Mouse (Mus musculus) G1E-ER4 (cell line): ENCODE results near the gene Adamtsl2. TPM values are rescaled to one million over a fixed set of nuclear protein-coding genes. Genes with fewer than 3 reads are reported as not detected.

ENCODE experiments used
- GATA1 ChIP-seq: IDR thresholded peaks from one replicate; pipeline ENCODE4 v1.8.0; 2012; ENCODE audit warnings: low read length, inconsistent platforms
- polyA plus RNA-seq: library from polyadenylated mRNA; stranded (reverse); fragments of >175 nt; gene quantifications from 2 replicates; pipeline ENCODE4 v1.2.3, GENCODE M21; 2012

Gene Adamtsl2
- polyA plus RNA-seq, 1 experiment = not detected

DNA sequence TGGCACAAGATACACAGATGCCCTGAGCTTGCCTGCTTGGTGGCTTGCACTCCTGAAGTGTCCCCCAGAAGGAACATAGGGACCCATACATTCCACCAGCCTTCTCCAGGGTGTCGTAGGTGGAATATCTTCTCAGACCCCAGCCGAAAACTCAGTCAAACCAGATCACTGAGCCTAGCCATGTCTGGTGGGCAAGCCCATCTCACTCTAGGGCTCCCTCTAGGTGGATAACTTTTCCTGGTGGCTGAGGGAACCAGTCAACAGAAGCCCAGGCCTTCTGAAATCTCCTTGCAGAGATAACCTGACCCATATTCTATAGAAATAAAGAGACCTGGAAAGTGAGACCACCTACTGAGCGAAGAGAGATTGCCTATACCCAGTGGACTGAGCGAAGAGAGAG is 43.9 kb downstream of the Adamtsl2 start:
- TF ChIP-seq GATA1 = no peak

GRCm38 (mm10) chr2:27125979-27126378 is 46.8 kb downstream of the Adamtsl2 start:
- no peak for TF ChIP-seq GATA1

GRCm38 (mm10) chr2:27126496-27126895 is 47.3 kb downstream of the Adamtsl2 start:
- no peak for TF ChIP-seq GATA1

GRCm38 (mm10) chr2:27128990-27129389 is 49.8 kb downstream of the Adamtsl2 start:
- TF ChIP-seq GATA1 = no peak

DNA sequence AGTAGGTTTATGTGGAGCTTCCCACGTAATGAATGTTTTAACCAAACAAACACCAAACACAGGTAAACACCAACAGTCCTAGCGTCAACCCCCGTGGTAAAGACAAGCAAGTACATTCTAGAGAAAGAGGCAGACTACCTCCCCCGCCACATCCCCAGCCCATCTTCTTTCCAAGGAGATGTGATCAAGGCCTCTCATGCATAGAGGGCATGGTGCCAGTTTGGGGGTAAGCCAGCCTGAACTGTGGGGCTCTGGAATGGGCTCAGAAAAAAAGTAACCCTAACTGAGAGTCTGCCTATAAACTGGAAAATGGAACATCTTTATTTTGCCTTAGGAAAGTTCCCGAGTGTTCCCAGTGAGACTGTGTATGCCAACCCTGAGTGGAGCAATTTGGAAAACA is 56.8 kb downstream of the Adamtsl2 start:
- TF ChIP-seq GATA1 = no peak

DNA sequence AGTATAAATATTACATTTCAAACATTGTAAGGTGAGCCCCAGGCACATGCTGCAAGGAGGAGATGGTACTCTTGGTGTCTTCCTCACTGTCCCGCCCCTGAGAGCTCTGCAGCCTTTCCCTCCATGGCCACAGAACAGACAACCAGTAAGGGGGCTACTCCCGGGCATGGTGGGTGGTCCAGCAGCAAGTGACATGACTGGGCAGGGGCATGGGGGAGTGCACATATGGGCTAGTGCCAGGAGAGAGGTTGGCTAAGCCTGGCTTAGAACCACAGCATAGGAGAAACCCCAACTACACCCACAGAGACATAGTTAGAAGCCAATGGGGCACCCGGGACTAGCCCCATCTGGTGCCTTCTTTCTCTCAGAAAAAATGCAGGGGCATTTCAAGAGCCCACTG is 57.2 kb downstream of the Adamtsl2 start:
- no peak for TF ChIP-seq GATA1

DNA sequence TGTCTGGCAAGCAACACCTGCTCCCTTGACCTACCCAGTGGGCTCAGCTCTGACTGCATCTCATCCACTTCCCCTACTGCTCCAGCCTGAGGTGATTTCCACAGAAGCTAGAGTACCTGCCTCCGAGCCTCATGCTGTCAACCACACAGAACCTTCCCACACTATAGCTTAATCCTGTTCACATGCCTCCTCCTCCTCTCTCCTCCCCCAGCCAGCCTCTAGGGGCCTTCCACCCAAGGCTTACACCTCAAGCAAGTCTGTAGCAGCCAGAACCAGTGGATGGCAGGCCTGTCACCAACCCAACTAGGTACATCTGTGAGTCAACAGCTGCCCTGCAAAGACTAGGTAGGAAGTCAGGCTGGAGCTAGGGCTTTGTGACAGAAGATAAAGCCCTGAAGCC is 57.6 kb downstream of the Adamtsl2 start:
- TF ChIP-seq GATA1 = no peak

- TF ChIP-seq GATA1 = no peak
These were observed 59.2 kb downstream of the Adamtsl2 start for GRCm38 (mm10) chr2:27138356-27138755.

GRCm38 (mm10) chr2:27141950-27142693 is 62.9 kb downstream of the Adamtsl2 start, which contains the start of gene Fam163b:
Fam163b (minus strand) TSS chr2:27142491.
- TF ChIP-seq GATA1 = no peak

- no peak for TF ChIP-seq GATA1
These were observed 65.8 kb downstream of the Adamtsl2 start for GRCm38 (mm10) chr2:27144957-27145356.

DNA sequence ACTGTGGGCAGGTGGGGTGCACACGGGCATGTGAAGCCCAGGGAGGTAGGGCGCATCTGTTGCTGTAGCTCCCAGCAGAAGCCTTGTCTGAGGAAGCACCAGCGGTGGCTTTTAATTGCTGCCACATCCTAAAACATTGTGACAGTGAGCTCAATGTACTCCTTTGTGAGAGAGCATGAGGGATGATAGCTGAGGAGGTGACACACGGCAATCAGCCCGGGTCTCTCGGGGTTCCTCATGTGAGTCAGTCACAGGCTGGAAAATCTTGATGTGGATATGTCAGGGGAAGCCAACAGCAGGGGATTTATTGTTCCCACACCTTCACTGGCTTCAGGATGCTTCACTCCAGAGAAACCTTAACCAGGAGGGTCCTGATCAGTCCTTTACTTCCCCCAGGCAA is 67.7 kb downstream of the Adamtsl2 start:
- no peak for TF ChIP-seq GATA1

DNA sequence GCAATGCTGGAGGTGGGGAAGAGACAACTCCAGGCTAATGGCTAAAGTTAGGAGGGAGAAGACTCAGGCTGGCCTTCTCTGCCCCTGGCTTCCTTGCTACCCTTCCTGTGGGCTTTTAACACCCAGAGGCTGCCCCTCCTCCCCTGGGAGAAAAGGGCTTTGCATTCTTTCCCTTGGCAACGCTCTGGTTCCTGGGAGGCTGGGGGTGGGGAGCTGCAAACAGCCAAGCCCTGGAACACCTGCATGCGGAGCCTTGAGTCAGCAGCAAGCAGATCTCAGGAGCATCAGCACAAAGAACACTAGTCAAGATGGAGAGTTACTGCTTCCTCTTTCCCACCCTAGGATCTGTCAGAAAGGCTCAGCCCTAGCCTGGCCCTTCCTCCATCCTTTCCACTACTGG is 70.3 kb downstream of the Adamtsl2 start:
- no peak for TF ChIP-seq GATA1

DNA sequence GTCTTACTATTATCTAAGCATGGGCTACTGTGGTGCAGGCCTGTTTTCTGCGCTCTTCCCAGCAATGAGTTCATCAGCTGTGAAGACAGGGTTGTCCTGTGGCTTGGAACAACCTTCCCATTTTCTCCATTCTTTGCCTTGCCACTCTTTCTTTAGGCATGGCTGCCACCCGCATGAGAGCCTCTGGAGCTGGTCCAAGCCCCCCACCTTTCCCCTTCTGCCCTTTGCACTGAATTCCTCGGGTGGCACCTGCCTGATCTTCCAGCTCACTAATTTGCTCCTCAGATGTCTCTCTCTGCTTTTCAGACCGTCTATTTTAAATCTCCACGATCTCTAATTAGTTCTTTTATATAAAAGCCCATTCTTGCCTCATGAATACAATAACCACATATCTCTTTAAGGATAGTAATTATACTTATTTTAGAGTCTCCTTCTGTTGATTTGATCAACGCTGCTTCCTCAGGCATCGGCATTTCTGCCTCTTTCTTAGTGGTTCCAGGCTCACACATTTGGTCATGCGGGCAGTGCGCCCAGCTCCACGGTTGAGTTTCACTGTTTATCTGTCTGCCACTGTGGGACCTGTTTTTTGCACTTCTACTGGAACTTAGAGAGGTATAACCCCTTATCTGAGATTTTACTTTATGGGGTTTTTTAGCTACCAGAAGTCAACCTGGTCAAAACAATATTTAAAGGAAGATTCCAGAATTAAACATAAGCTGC is 75.4 kb downstream of the Adamtsl2 start:
- TF ChIP-seq GATA1 = no peak

- no peak for TF ChIP-seq GATA1
These were observed 77.4 kb downstream of the Adamtsl2 start for GRCm38 (mm10) chr2:27156596-27156995.

Other genes with a start within 250 kb of the Adamtsl2 start
- not detected in 2 replicates for gene Abo, start 214.4 kb upstream of the Adamtsl2 start, polyA plus RNA-seq
- 45.0 and 48.3 TPM in 2 replicates for gene Surf6, start 176.5 kb upstream of the Adamtsl2 start, polyA plus RNA-seq
- gene Med22, start 168.7 kb upstream of the Adamtsl2 start, polyA plus RNA-seq = 73.5 and 98.3 TPM in 2 replicates
- 4,629 and 5,493 TPM in 2 replicates for gene Rpl7a, start 168.6 kb upstream of the Adamtsl2 start, polyA plus RNA-seq
- gene Surf2, start 163.0 kb upstream of the Adamtsl2 start, polyA plus RNA-seq = 5.4 and 11.8 TPM in 2 replicates
- gene Surf1, start 162.8 kb upstream of the Adamtsl2 start, polyA plus RNA-seq = 39.8 and 43.6 TPM in 2 replicates
- gene Surf4, start 145.5 kb upstream of the Adamtsl2 start, polyA plus RNA-seq = 90.3 and 93.6 TPM in 2 replicates
- gene Stkld1, start 145.3 kb upstream of the Adamtsl2 start, polyA plus RNA-seq = 0.03 and 0.04 TPM in 2 replicates
- gene Rexo4, start 115.0 kb upstream of the Adamtsl2 start, polyA plus RNA-seq = 126 and 145 TPM in 2 replicates
- not detected in 2 replicates for gene Adamts13, start 106.0 kb upstream of the Adamtsl2 start, polyA plus RNA-seq
- 9.2 and 11.8 TPM in 2 replicates for gene Cacfd1, start 69.5 kb upstream of the Adamtsl2 start, polyA plus RNA-seq
- not detected in 2 replicates for gene Slc2a6, start 51.4 kb upstream of the Adamtsl2 start, polyA plus RNA-seq
- gene Mymk, start 7.2 kb upstream of the Adamtsl2 start, polyA plus RNA-seq = not detected in 2 replicates
- not detected in 2 replicates for gene Fam163b, start 63.1 kb downstream of the Adamtsl2 start, polyA plus RNA-seq
- not detected in 2 replicates for gene Dbh, start 85.9 kb downstream of the Adamtsl2 start, polyA plus RNA-seq
- gene Sardh, start 169.0 kb downstream of the Adamtsl2 start, polyA plus RNA-seq = not detected in 2 replicates